Comparison of ENCODE assay signal across 11 mouse cellular contexts in genomic region chr11:61143564-61144469, GRCm38 (mm10). TPM values are rescaled to one million over a fixed set of nuclear protein-coding genes. Genes with fewer than 3 reads are reported as not detected.
DNase-seq lines count a peak whose midpoint lies in the region; ATAC-seq and TF ChIP-seq lines count a peak whose summit lies in the region.
"Had no signal": no experiment of that assay in that cellular context is flagged by ENCODE, and none has a peak within 500 bp of the region (broad histone marks: within the 10 kb centered on the region; RNA-seq: fewer than 3 reads in every experiment).

No protein-coding gene starts in this region.

- H3K9me3 ChIP-seq in heart, embryonic 11.5 days (replicated peaks; ENCODE audit: control insufficient read depth, low read length): no peaks in the 10 kb centered on the region
- no peaks in the 10 kb centered on the region for H3K9me3 ChIP-seq in midbrain, embryonic 13.5 days

- H3K27ac ChIP-seq in heart, embryonic 11.5 days (ENCODE audit: low read depth, low read length): no peak overlapping the region
- no peak overlapping the region for H3K27ac ChIP-seq in midbrain, embryonic 13.5 days

- no peaks in the 10 kb centered on the region for H3K36me3 ChIP-seq in heart, embryonic 11.5 days (ENCODE audit: control insufficient read depth, insufficient read depth, low read length)
- no peaks in the 10 kb centered on the region for H3K36me3 ChIP-seq in midbrain, embryonic 13.5 days

- no peak for TF ChIP-seq POLR2A in brain, embryonic 14.5 days (IDR thresholded peaks at IDR 0.05; ENCODE audit: borderline replicate concordance, extremely low read depth, insufficient read depth, insufficient read length, poor library complexity, severe bottlenecking)

- no peak for DNase-seq in heart, adult 8-10 months (ENCODE audit: low spot score)
- DNase-seq in A20 (ENCODE audit: low read depth, low spot score): peak; percentile 82
- DNase-seq in brain, embryonic 14.5 days (ENCODE audit: low read depth): no peak
- no peak for DNase-seq in left cerebral cortex, adult 9 months (ENCODE audit: low spot score in 2 of 2)
- no peak for DNase-seq in testis, postnatal 10 days (ENCODE audit: low spot score)
- DNase-seq: cerebellum, postnatal 14 days; right cerebral cortex, postnatal 25 days had no signal

- H3K9ac ChIP-seq in heart, embryonic 11.5 days (ENCODE audit: low read depth, low read length): no peak overlapping the region
- no peak overlapping the region for H3K9ac ChIP-seq in midbrain, embryonic 13.5 days (replicated peaks)

- no peak for ATAC-seq in heart, embryonic 11.5 days (replicated peaks; ENCODE audit: insufficient number of reproducible peaks, low FRiP score, low TSS enrichment)
- peak; percentile 32; the same call in 1 of the 2 replicates for ATAC-seq in megakaryocyte progenitor cell, adult 5-6 weeks (replicated peaks; ENCODE audit: poor library complexity)
- no peak for ATAC-seq in midbrain, embryonic 13.5 days
- ATAC-seq: inflammation-experienced regulatory T-cells, adult 6 months had no signal

- no peak overlapping the region for H3K4me3 ChIP-seq in heart, embryonic 11.5 days (ENCODE audit: low read depth, low read length)
- no peak overlapping the region for H3K4me3 ChIP-seq in midbrain, embryonic 13.5 days (replicated peaks)

- H3K4me1 ChIP-seq in heart, embryonic 11.5 days (ENCODE audit: control insufficient read depth, insufficient read depth, low read length): 0 out of 2 replicates have a peak, but pooled peaks cover 6% of the 10 kb centered on the region
- H3K4me1 ChIP-seq in midbrain, embryonic 13.5 days (replicated peaks): peaks cover 10% of the 10 kb centered on the region

- H3K27me3 ChIP-seq in heart, embryonic 11.5 days (ENCODE audit: control insufficient read depth, insufficient read depth, low read length): peaks cover 9% of the 10 kb centered on the region; the same call in 1 of the 2 replicates
- peaks cover 18% of the 10 kb centered on the region for H3K27me3 ChIP-seq in midbrain, embryonic 13.5 days

- H3K4me2 ChIP-seq in heart, embryonic 11.5 days: 0 out of 2 replicates have a peak overlapping the region, but pooled peaks have one; percentile 9
- H3K4me2 ChIP-seq in midbrain, embryonic 13.5 days (replicated peaks): no peak overlapping the region

- TF ChIP-seq CTCF in brain, embryonic 14.5 days (IDR thresholded peaks at IDR 0.05; ENCODE audit: borderline replicate concordance, extremely low read depth, insufficient read depth, insufficient read length): peak; percentile 17; the same call in 1 of the 2 replicates

- WGBS in heart, embryonic 11.5 days (ENCODE audit: insufficient replicate concordance): 60% methylated on average over 7 of the region's 7 CpGs
- WGBS in midbrain, embryonic 13.5 days: 75% methylated on average over 7 of the region's 7 CpGs

RNA-seq across cellular contexts. Expression of gene Tnfrsf13b, which starts 17.3 kb away (rescaled TPM):
- polyA plus RNA-seq in heart, embryonic 11.5 days (2014; fragmentation: Nextera tagmentation; extraction: Ambion mirVana): 1.4 and 2.2 TPM in 2 replicates
- total RNA-seq in heart, adult 8-10 months (2022): under 1 TPM; 0.56 to 0.75 (median 0.70) TPM
- polyA plus RNA-seq in brain, embryonic 14.5 days (2012; rRNA removed): 1.3 and 1.6 TPM in 2 replicates
- 39.9 and 42.4 TPM in 2 replicates for total RNA-seq in megakaryocyte progenitor cell, adult 5-6 weeks (2015)
- total RNA-seq in megakaryocyte progenitor cell, adult 5-6 weeks (2017): 55.3 and 64.2 TPM in 2 replicates
- 0.77 and 1.0 TPM in 2 replicates for polyA plus RNA-seq in midbrain, embryonic 13.5 days (2015; fragmentation: Nextera tagmentation; extraction: Ambion mirVana)

RNA-seq across cellular contexts. Expression of gene Usp22, which starts 31.0 kb away (rescaled TPM):
- 95.0 and 111 TPM in 2 replicates for polyA plus RNA-seq in heart, embryonic 11.5 days (2014; fragmentation: Nextera tagmentation; extraction: Ambion mirVana)
- 10 to 100 TPM; 29.3 to 38.2 (median 30.3) TPM for total RNA-seq in heart, adult 8-10 months (2022)
- polyA plus RNA-seq in brain, embryonic 14.5 days (2012; rRNA removed): 318 and 370 TPM in 2 replicates
- 32.3 and 36.1 TPM in 2 replicates for total RNA-seq in megakaryocyte progenitor cell, adult 5-6 weeks (2015)
- 54.1 and 79.4 TPM in 2 replicates for total RNA-seq in megakaryocyte progenitor cell, adult 5-6 weeks (2017)
- 368 and 370 TPM in 2 replicates for polyA plus RNA-seq in midbrain, embryonic 13.5 days (2015; fragmentation: Nextera tagmentation; extraction: Ambion mirVana)
